Mouse (Mus musculus) effector memory CD4-positive, alpha-beta T cell, adult 7 months (primary cell): ENCODE data around the gene Lrrc3c. TPM values are rescaled to one million over a fixed set of nuclear protein-coding genes. Genes with fewer than 3 reads are reported as not detected.

Experiments used
- polyA plus RNA-seq: library from polyadenylated mRNA; unstranded; fragments of 100-300 nt; shearing (Covaris generic); gene quantifications from one replicate; pipeline ENCODE4 v1.2.1, GENCODE M21; 2017

Gene Lrrc3c
- not detected for polyA plus RNA-seq

DNA sequence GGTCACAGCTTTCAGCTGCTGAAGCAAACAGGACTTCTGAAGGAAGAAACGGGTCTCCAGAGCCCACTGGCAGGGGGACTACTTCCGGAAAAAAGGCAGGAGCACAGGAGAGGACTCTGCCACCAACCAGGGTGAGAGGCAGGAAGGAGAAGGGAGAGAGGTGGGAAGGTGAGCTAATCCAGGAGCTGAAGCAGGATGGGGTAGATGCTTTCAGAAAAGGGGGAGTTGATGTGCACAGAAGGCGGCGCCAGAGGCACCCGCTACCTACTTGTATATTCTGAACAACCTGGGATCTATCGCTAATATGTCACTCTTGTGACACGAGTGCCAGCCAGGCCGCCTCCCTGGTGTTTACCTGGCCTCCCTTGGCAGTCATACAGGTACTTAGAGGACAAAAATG, at the start of gene Lrrc3c:
Gene Lrrc3c, plus strand, starts transcription at position 301 of the 400 bp plus-strand sequence.

DNA sequence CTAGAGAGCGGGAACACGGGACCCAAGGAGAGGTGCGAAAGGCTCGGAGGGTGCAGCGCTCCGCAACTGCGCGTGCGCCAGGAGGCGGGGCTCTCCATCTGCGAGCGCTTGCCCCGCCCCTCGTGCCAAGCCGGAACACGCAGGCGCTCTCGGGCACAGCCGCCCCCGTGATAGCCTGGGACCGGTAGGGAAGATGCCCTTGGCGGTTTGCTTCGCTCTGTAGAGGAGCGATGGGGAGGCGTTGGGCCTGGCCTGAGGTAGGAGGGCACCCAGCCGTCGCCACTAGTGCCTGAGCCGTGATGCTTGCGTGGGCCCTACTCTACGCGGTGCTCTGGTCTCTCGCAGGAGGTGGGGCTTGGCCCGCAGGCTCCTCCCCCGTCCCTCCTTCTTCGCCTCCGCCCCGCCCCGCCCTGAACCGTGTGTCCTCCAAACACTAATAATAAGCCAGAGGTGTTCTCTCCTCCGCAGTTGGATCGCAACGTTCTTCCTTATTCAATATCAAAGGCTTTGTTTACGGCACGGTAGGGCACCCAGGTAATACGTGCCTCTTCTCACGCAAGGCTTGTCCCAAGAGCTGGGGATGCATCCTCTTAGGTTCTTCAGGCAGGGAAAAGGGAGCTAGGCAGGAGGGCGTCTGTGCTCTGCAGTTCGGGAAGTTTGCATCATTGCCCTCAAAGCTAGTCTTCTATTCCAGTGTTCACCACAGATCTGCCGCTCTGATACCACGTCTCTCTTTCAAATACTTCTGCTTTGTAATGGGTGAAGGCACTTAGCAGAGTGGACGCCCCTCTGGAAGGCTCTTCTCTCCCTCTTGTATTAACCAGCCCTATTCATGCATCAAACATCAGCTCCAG, 46.9 kb upstream of the Lrrc3c start, which contains the start of gene Zpbp2:
Gene Zpbp2, plus strand, starts transcription at position 123 of the 854 bp plus-strand sequence.

DNA sequence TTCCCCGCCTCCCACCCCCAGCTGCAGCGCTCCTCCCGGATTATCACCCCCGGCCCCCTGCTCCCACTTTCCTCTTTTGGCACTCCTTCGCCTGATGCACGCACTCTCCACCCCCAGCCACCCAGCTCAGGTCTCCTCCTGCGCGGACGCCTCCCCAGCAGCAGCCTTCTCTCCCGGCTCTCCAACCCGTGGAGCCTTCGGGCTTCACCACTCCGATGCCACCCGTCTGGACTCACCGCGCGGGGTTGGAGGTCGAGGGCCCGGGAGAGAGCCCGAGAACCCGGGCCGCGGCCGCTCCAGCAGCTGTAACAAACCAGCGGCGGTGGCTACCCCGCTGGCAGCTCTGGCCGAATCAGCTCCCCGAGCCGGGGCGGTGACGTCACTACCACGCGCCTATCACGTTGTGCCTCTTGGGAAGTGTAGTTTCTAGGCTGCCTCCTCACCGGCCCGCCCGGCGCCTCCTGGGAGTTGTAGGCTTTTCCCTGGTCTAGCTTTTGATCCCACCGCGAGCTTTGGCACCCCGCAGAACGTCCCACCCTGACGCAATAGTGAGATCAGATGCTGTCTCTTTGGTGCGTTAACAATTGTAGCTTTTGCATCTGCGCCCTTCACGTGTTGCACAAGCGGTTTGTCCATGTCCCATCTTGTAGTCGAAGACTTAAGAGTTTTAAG, 11.1 kb upstream of the Lrrc3c start, which contains the start of gene Ormdl3:
Gene Ormdl3, minus strand, starts transcription at position 477 of the 672 bp plus-strand sequence.

DNA sequence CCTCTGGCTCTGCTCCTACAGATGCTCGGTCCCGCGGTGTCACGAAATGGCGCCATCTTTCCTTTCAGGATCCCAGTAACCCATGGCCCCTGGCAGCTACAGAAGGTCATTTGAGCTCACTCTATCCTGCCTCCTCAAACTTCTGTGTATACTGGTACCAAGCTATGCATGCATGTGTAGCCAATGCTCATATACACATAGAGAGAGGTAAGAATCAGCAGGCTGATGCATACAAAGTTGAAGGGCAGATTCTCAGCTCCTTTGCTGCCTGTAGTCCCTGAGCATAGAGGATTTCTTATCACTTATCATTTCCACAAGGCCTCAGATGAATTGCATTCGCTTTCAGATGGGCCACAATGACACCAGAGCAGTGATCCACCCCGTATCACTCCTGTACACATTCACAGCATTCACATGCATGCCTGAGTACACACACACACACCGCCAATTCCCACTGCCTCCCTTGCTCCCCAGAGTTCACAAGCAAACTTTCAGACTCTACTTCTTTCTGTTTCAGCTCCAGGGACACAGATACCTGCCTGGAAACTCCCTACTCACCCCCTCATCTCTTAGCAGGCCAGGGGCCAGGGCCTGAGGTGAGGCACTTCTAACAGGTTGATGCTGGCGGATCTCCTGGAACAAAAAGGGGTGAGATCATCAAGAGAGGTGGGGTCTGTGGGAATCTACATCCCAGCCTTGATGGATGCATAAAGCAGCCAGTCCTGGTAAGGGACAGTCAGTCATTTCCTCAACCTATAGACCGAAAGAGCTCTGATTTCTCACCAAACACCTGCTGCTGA, 27.7 kb downstream of the Lrrc3c start, which contains the start of the genes Gm12355 and Gsdma3:
Gene Gm12355, minus strand, starts transcription at position 51 of the 800 bp plus-strand sequence.
Gene Gsdma3, plus strand, starts transcription at position 750 of the 800 bp plus-strand sequence.

DNA sequence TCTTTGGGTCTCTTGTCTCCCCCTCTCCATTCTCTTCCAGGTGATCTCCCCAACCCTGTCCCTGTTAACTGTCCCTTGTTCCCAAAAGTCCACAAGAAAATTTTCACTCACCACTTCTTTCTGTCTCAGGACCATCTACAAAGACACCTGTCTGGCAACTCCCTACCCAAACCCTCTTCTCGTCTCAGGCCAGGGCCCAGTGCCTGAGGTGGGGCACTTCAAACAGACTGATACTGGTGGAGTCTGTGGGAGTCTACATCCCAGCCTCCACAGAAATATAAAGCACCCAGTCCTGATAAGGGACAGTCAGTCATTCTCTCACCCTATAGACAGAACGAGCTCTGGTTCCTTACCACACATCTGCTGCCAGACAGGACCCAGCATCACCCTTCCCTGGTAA, 48.4 kb downstream of the Lrrc3c start, which contains the start of gene Gsdma2:
Gene Gsdma2, plus strand, starts transcription at position 301 of the 400 bp plus-strand sequence.

Other genes with a start within 250 kb of the Lrrc3c start
- gene Ppp1r1b, start 249.9 kb upstream of the Lrrc3c start, polyA plus RNA-seq = 0.45 TPM
- 43.0 TPM for gene Stard3, start 239.9 kb upstream of the Lrrc3c start, polyA plus RNA-seq
- not detected for gene Tcap, start 214.5 kb upstream of the Lrrc3c start, polyA plus RNA-seq
- gene Pnmt, start 211.8 kb upstream of the Lrrc3c start, polyA plus RNA-seq = not detected
- 13.1 TPM for gene Pgap3, start 197.8 kb upstream of the Lrrc3c start, polyA plus RNA-seq
- not detected for gene Erbb2, start 185.8 kb upstream of the Lrrc3c start, polyA plus RNA-seq
- 129 TPM for gene Mien1, start 159.3 kb upstream of the Lrrc3c start, polyA plus RNA-seq
- 72.0 TPM for gene Grb7, start 151.9 kb upstream of the Lrrc3c start, polyA plus RNA-seq
- gene Ikzf3, start 52.3 kb upstream of the Lrrc3c start, polyA plus RNA-seq = 129 TPM
- gene Zpbp2, start 47.2 kb upstream of the Lrrc3c start, polyA plus RNA-seq = 2.9 TPM
- 45.7 TPM for gene Ormdl3, start 10.9 kb upstream of the Lrrc3c start, polyA plus RNA-seq
- gene Gm12355, start 27.4 kb downstream of the Lrrc3c start, polyA plus RNA-seq = 2.6 TPM
- not detected for gene Gsdma3, start 28.1 kb downstream of the Lrrc3c start, polyA plus RNA-seq
- 0.93 TPM for gene Gsdma2, start 48.5 kb downstream of the Lrrc3c start, polyA plus RNA-seq
- not detected for gene Gsdma, start 66.1 kb downstream of the Lrrc3c start, polyA plus RNA-seq
- 103 TPM for gene Psmd3, start 84.3 kb downstream of the Lrrc3c start, polyA plus RNA-seq
- not detected for gene Csf3, start 103.0 kb downstream of the Lrrc3c start, polyA plus RNA-seq
- 36.1 TPM for gene Med24, start 131.1 kb downstream of the Lrrc3c start, polyA plus RNA-seq
- gene Thra, start 142.3 kb downstream of the Lrrc3c start, polyA plus RNA-seq = 3.1 TPM
- 12.2 TPM for gene Nr1d1, start 177.0 kb downstream of the Lrrc3c start, polyA plus RNA-seq
- gene Msl1, start 197.2 kb downstream of the Lrrc3c start, polyA plus RNA-seq = 16.8 TPM
- gene Casc3, start 206.6 kb downstream of the Lrrc3c start, polyA plus RNA-seq = 81.7 TPM
- not detected for gene Rapgefl1, start 238.5 kb downstream of the Lrrc3c start, polyA plus RNA-seq